Mouse (Mus musculus): Measurements from ENCODE around the gene Rab31.

GRCm38 (mm10) chr17:65726274-65726673 is 46.3 kb downstream of the Rab31 start:
- TF ChIP-seq CTCF (IDR thresholded peaks at IDR 0.05; ENCODE audit: borderline replicate concordance, extremely low read depth, insufficient read depth, insufficient read length), result peak; percentile 50; the same call in 1 of the 2 replicates
- TF ChIP-seq POLR2A (IDR thresholded peaks at IDR 0.05; ENCODE audit: borderline replicate concordance, extremely low read depth, insufficient read depth, insufficient read length, poor library complexity, severe bottlenecking), result no peak

Measured in brain, embryonic 14.5 days (tissue).